Comparison of ENCODE assay signal across 1 mouse cellular context in genomic region chr5:35892363-35892762, GRCm38 (mm10).
TF ChIP-seq lines count a peak whose summit lies in the region.

No protein-coding gene starts in this region.

TF ChIP-seq in CH12.LX, 34 proteins besides CTCF, POLR2A, EP300 and RAD21:
- TF ChIP-seq MAX (IDR thresholded peaks at IDR 0.05; ENCODE audit: low read length) (no peak), MEF2A (IDR thresholded peaks at IDR 0.05; ENCODE audit: borderline replicate concordance, low read depth, low read length) (no peak), ZKSCAN1 (IDR thresholded peaks at IDR 0.05; ENCODE audit: borderline replicate concordance, low read depth, low read length) (no peak), KAT2A (IDR thresholded peaks at IDR 0.05; ENCODE audit: insufficient replicate concordance, low read length) (no peak), UBTF (IDR thresholded peaks at IDR 0.05; ENCODE audit: low read depth, low read length) (no peak), HCFC1 (IDR thresholded peaks at IDR 0.05; ENCODE audit: low read depth, low read length) (no peak), SIN3A (IDR thresholded peaks at IDR 0.05; ENCODE audit: low read length) (no peak), USF2 (conservative IDR thresholded peaks at IDR 0.05; ENCODE audit: low read depth, low read length) (no peak), MYC (IDR thresholded peaks at IDR 0.05; ENCODE audit: low read depth, low read length) (no peak), ETS1 (conservative IDR thresholded peaks at IDR 0.05; ENCODE audit: low read depth, low read length) (no peak), CHD2 (IDR thresholded peaks at IDR 0.05; ENCODE audit: low read length) (no peak), MAZ (IDR thresholded peaks at IDR 0.05; ENCODE audit: low read depth, low read length) (no peak), JUND (conservative IDR thresholded peaks at IDR 0.05; ENCODE audit: low read depth, low read length) (no peak), MXI1 (IDR thresholded peaks at IDR 0.05; ENCODE audit: low read depth, low read length) (no peak), ZMIZ1 (IDR thresholded peaks at IDR 0.05; ENCODE audit: low read depth, low read length) (no peak), NRF1 (IDR thresholded peaks at IDR 0.05; ENCODE audit: low read depth, low read length) (no peak)
